Mouse (Mus musculus) G1E (cell line): ENCODE data around the gene Cntnap1.

Source experiments
- CTCF ChIP-seq: IDR thresholded peaks from 2 replicates; pipeline ENCODE4 v1.5.1; 2012; ENCODE audit warnings: low read depth, low read length, inconsistent platforms, mixed read lengths
- GATA1 ChIP-seq: IDR thresholded peaks from 2 replicates; pipeline ENCODE4 v1.6.1; 2012; ENCODE audit warnings: borderline replicate concordance, low read length, inconsistent platforms, mixed read lengths
- GATA2 ChIP-seq: IDR thresholded peaks from 2 replicates; pipeline ENCODE4 v1.6.1; 2012; ENCODE audit warnings: low read depth, low read length, inconsistent platforms, borderline replicate concordance
- POLR2AphosphoS5 ChIP-seq: IDR thresholded peaks from 2 replicates; pipeline ENCODE4 v1.6.1; 2012; ENCODE audit warnings: low read depth, low read length, inconsistent platforms; ENCODE audit not compliant: insufficient replicate concordance
- TAL1 ChIP-seq: conservative IDR thresholded peaks from 2 replicates; pipeline ENCODE4 v1.6.1; 2012; ENCODE audit warnings: low read depth, low read length, inconsistent platforms, mixed read lengths

GRCm38 (mm10) chr11:101167963-101168300 is 2.4 kb upstream of the Cntnap1 start:
- TF ChIP-seq CTCF, result no peak
- no peak for TF ChIP-seq GATA1
- no peak for TF ChIP-seq POLR2AphosphoS5
- no peak for TF ChIP-seq TAL1
- no peak for TF ChIP-seq GATA2
